Mouse (Mus musculus) embryonic facial prominence, embryonic 10.5 days (tissue): ENCODE data around the gene Gm5148. TPM values are rescaled to one million over a fixed set of nuclear protein-coding genes. Genes with fewer than 3 reads are reported as not detected.
A peak's percentile ranks its signal among the peaks of the same experiment; 100 is the strongest.

ENCODE experiments used
- DNase-seq: peaks from one replicate; pipeline ENCODE4 v3.0.0-alpha.2; 2017; ENCODE audit warnings: low spot score
- H3K27ac ChIP-seq: fragments of 300-500 bp; sonication (generic); replicated peaks from 2 replicates; pipeline ENCODE4 v1.5.1; 2016; ENCODE audit warnings: mild to moderate bottlenecking
- H3K27me3 ChIP-seq: fragments of 300-500 bp; sonication (generic); replicated peaks from 2 replicates; pipeline ENCODE4 v1.6.1; 2016; ENCODE audit warnings: low read depth, mild to moderate bottlenecking; ENCODE audit not compliant: poor library complexity, severe bottlenecking
- H3K36me3 ChIP-seq: fragments of 300-500 bp; sonication (generic); replicated peaks from 2 replicates; pipeline ENCODE4 v1.6.1; 2016; ENCODE audit warnings: mild to moderate bottlenecking, moderate library complexity
- H3K4me1 ChIP-seq: fragments of 300-500 bp; sonication (generic); 2 replicates; pipeline ENCODE4 v1.6.1; 2016
- H3K4me3 ChIP-seq: fragments of 300-500 bp; sonication (generic); 2 replicates; pipeline ENCODE4 v1.5.1; 2016; ENCODE audit warnings: mild to moderate bottlenecking, moderate library complexity
- H3K9me3 ChIP-seq: fragments of 300-500 bp; sonication (generic); 2 replicates; pipeline ENCODE4 v1.6.1; 2016; ENCODE audit warnings: mild to moderate bottlenecking
- WGBS: fragments of 180-500 bp; shearing (Covaris S2); methylation state at CpG from one replicate; pipeline ENCODE4 v1.1.7; 2016; 5-methylcytosine and 5-hydroxymethylcytosine counted together
- polyA plus RNA-seq: library from polyadenylated mRNA; unstranded; fragments of >200 nt; fragmentation: Nextera tagmentation; extraction: Ambion mirVana; gene quantifications from 2 replicates; pipeline ENCODE4 v1.2.1, GENCODE M21; 2016

Gm5148 gene
- polyA plus RNA-seq, 1 experiment from 2014 or later, result 4.1 TPM

DNA sequence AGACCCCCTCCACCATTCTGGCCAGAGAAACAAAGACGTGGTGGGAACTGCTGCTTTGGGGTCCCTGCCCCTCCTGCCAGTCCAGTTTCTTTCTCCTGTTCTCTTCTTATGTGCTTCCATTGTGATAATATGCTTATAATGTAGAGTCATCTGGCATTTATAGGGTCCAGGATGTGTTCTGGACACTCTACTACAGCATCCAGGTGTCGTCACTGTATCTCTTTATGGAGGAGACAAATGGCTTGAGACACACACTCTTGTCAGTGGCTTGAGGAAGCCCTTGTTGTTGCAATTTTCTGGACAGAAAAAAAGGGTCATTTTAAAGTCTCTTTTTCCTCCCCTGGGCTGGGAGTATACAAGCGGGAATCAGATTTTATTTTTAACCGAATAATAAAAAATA lies 33.3 kb upstream of the Gm5148 start:
- Histone ChIP-seq H3K36me3 (no peaks in the 10 kb centered on the region), H3K4me3 (no peak overlapping the region), H3K27ac (no peak overlapping the region), H3K4me1 (peaks cover 18% of the 10 kb centered on the region), H3K27me3 (peaks cover 30% of the 10 kb centered on the region), H3K9me3 (no peaks in the 10 kb centered on the region)
- WGBS, result 23% methylated on average over 4 of the region's 4 CpGs
- no peak for DNase-seq

DNA sequence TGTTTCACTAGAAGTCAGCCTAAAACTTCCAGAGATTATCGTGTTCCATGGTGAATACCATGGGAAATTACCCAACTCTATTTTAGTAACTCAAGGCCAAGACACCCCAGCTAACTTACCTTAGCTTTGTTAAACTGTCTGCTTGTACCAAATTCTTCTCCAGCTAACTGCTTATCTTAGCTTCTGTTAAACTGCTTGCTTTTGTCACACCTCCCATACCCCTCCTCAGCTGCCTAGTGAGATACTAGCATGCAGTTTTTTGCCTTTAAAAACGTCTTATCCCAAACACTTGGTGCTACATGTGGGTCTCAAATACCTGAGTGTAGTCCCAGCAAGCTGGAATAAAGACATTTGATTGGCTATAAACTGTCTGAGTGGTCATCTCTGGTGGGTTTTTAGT lies 31.7 kb upstream of the Gm5148 start:
- Histone ChIP-seq H3K36me3 (no peaks in the 10 kb centered on the region), H3K4me3 (no peak overlapping the region), H3K27ac (no peak overlapping the region), H3K27me3 (peaks cover 30% of the 10 kb centered on the region), H3K4me1 (peaks cover 18% of the 10 kb centered on the region), H3K9me3 (no peaks in the 10 kb centered on the region)
- 77% methylated on average over 2 of the region's 2 CpGs for WGBS
- no peak for DNase-seq

DNA sequence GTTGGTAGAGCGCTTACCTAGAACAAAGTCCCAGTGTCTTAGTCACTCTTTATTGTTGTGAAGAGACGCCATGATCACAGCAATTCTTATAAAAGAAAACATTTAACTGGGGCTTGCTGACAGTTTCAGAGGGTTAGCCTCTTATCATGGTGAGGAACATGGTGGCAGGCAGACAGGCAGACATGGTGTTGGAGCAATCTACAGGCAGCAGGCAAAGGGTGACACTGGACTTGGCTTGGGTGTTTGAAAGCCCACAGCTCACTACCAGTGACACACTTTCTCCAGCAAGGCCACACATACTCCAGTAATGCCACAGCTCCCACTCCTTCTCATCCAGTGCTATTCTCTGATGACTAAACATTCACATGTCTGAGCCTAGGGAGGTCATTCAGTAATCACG lies 30.3 kb upstream of the Gm5148 start:
- no peaks in the 10 kb centered on the region for H3K36me3 ChIP-seq
- WGBS, result 92% methylated on average over 3 of the region's 3 CpGs
- peaks cover 18% of the 10 kb centered on the region for H3K4me1 ChIP-seq
- no peaks in the 10 kb centered on the region for H3K9me3 ChIP-seq
- no peak overlapping the region for H3K27ac ChIP-seq
- H3K4me3 ChIP-seq, result no peak overlapping the region
- no peak for DNase-seq
- H3K27me3 ChIP-seq, result peaks cover 27% of the 10 kb centered on the region

DNA sequence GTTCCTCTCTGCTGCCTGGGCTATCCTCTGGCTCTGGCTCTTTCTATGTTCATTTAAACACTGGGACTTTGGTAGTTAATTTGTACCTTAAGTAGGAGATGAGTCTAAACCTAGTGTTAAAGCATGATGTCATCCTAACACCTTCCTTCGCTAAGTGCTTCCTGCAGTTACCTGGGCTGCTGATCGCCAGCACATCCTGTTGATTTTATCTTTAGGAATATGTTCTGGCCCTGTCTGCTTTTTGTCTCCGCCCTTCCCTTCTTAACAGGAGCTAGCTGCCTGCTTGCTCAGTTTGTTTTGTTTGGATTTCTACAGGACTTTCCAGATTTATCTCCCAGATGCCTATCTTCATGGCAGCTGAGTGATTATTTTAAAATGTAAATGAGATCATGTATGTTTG lies 28.9 kb upstream of the Gm5148 start:
- Histone ChIP-seq H3K9me3 (no peaks in the 10 kb centered on the region), H3K27me3 (peaks cover 13% of the 10 kb centered on the region; the same call in 1 of the 2 replicates), H3K36me3 (no peaks in the 10 kb centered on the region), H3K27ac (no peak overlapping the region), H3K4me3 (no peak overlapping the region), H3K4me1 (peaks cover 15% of the 10 kb centered on the region)
- no peak for DNase-seq
- 88% methylated on average over 3 of the region's 3 CpGs for WGBS

DNA sequence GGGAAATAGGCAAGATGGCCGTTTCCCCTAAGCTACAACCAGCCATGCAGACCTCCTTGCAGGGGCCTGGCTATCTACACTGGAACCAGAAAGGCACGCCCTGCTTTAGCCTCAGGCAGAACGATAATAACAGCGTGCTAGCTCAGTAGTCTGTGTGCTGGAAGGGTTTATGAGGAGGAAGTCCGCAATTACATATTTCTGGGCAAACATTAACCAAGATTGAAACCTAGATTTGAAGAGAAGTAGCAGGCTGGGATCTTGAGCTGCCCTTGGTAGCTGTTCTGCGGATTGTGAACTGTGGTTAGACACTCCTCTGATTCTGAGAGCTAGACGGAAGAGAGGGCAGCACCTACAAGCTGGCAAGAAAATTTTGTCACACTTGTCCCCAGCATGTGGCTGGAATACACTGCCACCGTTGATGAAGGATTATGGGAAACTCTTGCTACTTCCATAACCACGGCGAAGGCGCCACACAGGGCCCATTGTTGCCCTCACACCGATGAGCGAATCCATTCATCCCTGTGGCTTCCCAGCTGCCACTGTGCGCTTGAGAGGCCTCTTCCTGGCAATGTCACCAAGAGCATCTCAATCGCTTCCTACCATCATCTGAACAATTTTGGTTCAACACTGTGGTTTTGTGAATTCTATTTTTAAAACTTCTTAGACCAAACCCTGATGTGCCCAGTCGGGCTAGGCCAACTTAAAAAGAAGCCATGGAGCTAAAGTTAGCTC lies 23.9 kb upstream of the Gm5148 start:
- H3K9me3 ChIP-seq, result no peaks in the 10 kb centered on the region
- WGBS, result 78% methylated on average over 16 of the region's 16 CpGs
- no peak overlapping the region for H3K4me3 ChIP-seq
- H3K4me1 ChIP-seq, result peaks cover 9% of the 10 kb centered on the region; the same call in 1 of the 2 replicates
- H3K36me3 ChIP-seq, result no peaks in the 10 kb centered on the region
- no peaks in the 10 kb centered on the region for H3K27me3 ChIP-seq
- no peak for DNase-seq
- H3K27ac ChIP-seq, result peak overlapping the region; percentile 40; the same call in 1 of the 2 replicates

DNA sequence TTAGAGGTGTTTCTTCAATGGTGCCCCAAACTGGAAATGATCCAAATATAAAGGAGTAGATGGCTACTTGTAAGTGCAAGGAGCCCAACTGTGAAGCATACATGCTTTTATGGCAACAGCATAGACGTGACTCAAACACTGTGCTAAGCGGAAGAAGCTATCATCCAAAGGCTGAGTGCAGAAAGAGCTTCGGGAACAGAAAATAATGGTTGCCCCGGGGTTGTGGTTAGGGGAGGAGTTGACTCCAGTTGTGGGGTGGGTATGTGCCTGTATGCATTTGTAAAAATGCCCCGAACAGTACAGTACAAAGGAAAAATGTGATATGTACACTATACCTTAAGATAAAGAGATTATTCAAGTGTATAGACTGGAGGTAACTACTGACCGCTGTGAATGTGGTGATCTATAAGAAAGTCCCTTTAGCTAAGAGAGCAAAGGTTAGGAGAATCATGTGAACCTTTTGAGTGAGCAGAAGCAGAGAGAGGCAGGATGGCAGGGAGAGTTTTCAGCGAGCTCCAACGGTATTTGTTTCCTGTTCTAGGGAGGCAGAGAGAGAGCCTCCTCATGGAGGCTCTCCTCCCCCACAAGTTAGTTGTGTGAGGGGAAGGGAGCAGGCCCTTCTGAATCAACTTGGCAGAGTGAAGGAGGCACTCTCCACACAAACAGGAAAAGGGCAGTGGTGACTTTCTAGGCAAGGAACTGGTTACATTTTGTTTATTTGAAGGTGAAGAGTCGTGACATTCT lies 23.1 kb upstream of the Gm5148 start:
- no peaks in the 10 kb centered on the region for H3K36me3 ChIP-seq
- WGBS, result 82% methylated on average over 9 of the region's 9 CpGs

DNA sequence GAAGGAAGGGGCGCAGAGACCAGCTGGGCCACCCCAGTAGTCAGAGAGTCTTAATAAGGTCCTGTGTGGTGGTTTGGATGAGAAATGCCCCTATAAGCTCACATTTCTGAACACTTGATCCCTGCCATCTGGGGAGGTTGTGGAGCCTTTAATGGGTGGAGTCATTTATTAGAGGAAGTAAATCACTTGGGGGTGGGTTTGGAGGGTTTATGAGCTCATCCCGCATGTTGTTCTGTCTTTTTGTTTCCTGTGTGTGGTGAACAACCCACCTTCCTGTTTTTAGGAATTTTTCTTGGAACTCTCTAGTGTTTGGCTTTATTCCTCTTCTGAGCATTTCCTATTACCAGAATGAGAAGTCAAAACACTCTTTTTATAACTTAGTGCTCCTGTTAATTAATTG lies 19.8 kb upstream of the Gm5148 start:
- no peak for DNase-seq
- 84% methylated on average over 2 of the region's 2 CpGs for WGBS
- Histone ChIP-seq H3K4me1 (peaks cover 9% of the 10 kb centered on the region; the same call in 1 of the 2 replicates), H3K9me3 (no peaks in the 10 kb centered on the region), H3K27me3 (no peaks in the 10 kb centered on the region), H3K27ac (peak overlapping the region; percentile 24; the same call in 1 of the 2 replicates), H3K4me3 (no peak overlapping the region), H3K36me3 (no peaks in the 10 kb centered on the region)

More for the DNA sequence above, 23.1 kb upstream of the Gm5148 start:
- H3K9me3 ChIP-seq, result no peaks in the 10 kb centered on the region
- no peak overlapping the region for H3K4me3 ChIP-seq
- DNase-seq, result no peak
- H3K4me1 ChIP-seq, result peaks cover 9% of the 10 kb centered on the region; the same call in 1 of the 2 replicates
- peak overlapping the region; percentile 40; the same call in 1 of the 2 replicates for H3K27ac ChIP-seq
- no peaks in the 10 kb centered on the region for H3K27me3 ChIP-seq

DNA sequence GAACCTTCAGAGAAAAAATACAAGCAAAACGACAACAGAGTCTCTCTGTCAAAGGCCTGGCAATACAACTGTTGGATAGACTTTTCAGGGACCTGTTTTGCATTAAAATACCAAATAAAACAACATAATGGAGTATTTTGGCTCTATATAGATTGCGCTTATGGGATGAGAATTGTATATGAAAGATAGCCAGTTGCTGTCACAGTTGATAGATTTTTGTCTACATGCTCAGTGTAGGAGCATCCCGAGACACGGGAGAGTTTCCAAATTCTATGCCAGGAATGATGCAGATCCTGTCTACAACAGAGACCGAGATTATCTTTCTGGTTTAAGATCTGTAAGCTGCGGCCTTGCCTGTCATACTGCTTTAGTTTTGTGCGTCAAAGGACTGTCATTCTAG lies 15.7 kb upstream of the Gm5148 start:
- no peak for DNase-seq
- Histone ChIP-seq H3K27me3 (no peaks in the 10 kb centered on the region), H3K36me3 (no peaks in the 10 kb centered on the region), H3K27ac (no peak overlapping the region), H3K9me3 (no peaks in the 10 kb centered on the region), H3K4me3 (no peak overlapping the region), H3K4me1 (peaks cover 5% of the 10 kb centered on the region; the same call in 1 of the 2 replicates)
- 92% methylated on average over 7 of the region's 7 CpGs for WGBS

DNA sequence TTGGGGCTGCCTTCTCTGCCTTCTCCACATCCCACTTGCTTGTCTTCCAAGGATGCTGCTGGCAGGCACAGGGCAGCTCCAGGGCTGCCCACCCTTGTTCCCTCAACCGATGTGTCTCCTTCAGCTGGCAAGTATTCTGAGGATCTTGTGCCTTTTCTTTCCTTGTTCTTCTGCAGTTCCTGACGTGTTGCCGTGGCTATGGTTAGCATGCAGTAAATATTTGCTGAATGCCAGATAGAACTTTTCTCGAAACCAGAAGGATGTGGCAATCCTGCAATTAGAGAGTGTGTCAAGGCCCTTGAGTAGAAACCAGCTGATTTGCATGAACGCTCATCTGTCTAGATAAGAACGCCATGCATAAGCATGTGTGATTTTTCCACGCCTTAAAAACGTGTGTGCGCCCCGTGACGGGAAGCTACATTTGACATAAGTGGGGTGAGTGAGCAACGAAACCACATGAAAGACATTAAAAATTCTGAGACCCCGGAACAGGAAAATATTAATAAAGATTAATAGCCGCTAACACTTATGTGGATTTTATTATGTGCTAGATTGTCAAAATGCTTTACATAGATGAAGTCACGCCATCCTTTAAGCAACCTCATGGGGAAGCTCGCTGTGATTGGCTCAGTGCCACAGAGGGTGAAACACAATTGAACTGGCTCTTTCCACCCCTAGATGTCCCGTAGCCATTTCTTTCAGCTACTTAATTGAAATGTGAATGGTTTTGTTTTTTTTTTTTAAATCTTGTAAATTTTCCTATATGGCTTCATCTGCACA lies 14.1 kb upstream of the Gm5148 start:
- Histone ChIP-seq H3K27me3 (no peaks in the 10 kb centered on the region), H3K27ac (no peak overlapping the region), H3K9me3 (no peaks in the 10 kb centered on the region), H3K4me3 (no peak overlapping the region), H3K4me1 (peaks cover 8% of the 10 kb centered on the region), H3K36me3 (no peaks in the 10 kb centered on the region)
- 92% methylated on average over 17 of the region's 17 CpGs for WGBS
- DNase-seq, result no peak

DNA sequence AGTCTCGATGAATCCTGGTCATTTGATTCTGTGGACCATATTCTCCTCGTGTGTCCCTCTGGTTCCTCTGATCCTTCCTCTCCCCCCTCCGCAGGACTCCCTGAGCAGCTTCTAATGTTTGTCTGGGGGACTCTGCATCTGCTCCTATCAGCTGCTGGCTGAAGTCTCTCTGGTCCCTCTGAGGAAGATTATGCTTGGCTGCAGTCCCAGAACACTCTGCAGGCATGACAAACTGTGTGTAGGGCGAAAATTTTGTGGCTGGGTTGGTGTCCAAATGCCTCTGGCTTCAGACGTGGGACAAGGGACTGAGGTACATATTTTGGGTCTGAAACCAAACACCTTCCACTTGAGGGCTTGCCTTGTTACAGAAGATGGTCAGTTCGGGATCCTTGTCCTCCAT lies 13.1 kb upstream of the Gm5148 start:
- H3K4me1 ChIP-seq, result peaks cover 9% of the 10 kb centered on the region
- no peaks in the 10 kb centered on the region; the same call in 1 of the 2 replicates for H3K27me3 ChIP-seq
- no peaks in the 10 kb centered on the region for H3K9me3 ChIP-seq
- 73% methylated on average over 6 of the region's 6 CpGs for WGBS
- DNase-seq, result no peak
- no peaks in the 10 kb centered on the region for H3K36me3 ChIP-seq
- no peak overlapping the region for H3K4me3 ChIP-seq
- H3K27ac ChIP-seq, result 0 out of 2 replicates have a peak overlapping the region, but pooled peaks have one; percentile 14

DNA sequence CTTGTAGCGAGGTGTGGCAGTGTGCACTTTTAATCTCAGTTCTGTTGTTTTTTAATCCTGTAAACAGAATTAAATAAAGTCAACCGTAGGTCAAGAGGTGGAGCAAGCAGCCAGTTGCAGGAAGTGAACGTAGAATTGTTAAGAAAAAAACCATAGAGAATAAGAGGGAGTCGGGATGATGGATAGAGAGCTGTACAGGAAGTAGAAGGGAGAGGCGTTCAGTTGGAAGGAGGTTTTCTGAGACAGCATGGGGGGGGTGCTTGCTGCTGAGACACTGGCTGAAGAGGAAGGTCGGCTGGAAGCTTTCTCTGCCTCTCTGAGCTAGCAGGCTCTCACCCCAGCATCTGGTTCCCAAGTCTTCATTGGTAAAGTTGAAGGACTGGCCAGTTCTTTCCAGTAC lies 10.9 kb upstream of the Gm5148 start:
- H3K27me3 ChIP-seq, result peaks cover 3% of the 10 kb centered on the region; the same call in 1 of the 2 replicates
- no peaks in the 10 kb centered on the region for H3K9me3 ChIP-seq
- no peaks in the 10 kb centered on the region for H3K36me3 ChIP-seq
- H3K27ac ChIP-seq, result no peak overlapping the region
- peaks cover 9% of the 10 kb centered on the region for H3K4me1 ChIP-seq
- no peak for DNase-seq
- 78% methylated on average over 6 of the region's 6 CpGs for WGBS
- no peak overlapping the region for H3K4me3 ChIP-seq

DNA sequence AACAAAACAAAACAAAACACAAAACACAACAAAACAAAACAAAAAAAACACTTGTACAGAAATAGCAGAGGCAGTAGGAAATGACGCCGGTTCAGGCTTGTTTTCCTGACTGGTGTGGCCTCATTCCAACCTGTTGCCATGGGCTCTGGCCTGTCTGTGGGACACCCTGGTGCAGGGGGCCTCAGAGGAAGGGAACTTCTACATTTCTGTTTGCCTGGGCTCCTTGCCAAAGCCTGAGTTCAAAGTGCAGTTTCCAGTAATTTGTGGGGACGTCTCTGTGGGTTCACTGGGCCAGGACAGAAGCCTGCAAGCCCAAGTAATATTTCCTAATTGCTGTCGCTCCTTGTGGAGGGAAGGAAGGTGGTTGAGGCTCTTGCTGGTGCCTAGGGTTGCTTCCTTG lies 4.9 kb upstream of the Gm5148 start:
- peaks cover 28% of the 10 kb centered on the region for H3K4me1 ChIP-seq
- H3K27me3 ChIP-seq, result peaks cover 35% of the 10 kb centered on the region
- no peak for DNase-seq
- peak overlapping the region; percentile 35; the same call in 1 of the 2 replicates for H3K27ac ChIP-seq
- 68% methylated on average over 4 of the region's 4 CpGs for WGBS
- H3K9me3 ChIP-seq, result no peaks in the 10 kb centered on the region
- no peak overlapping the region for H3K4me3 ChIP-seq
- no peaks in the 10 kb centered on the region for H3K36me3 ChIP-seq
